Mouse (Mus musculus): ENCODE measurements around the gene Mctp1.

Mctp1 gene

DNA sequence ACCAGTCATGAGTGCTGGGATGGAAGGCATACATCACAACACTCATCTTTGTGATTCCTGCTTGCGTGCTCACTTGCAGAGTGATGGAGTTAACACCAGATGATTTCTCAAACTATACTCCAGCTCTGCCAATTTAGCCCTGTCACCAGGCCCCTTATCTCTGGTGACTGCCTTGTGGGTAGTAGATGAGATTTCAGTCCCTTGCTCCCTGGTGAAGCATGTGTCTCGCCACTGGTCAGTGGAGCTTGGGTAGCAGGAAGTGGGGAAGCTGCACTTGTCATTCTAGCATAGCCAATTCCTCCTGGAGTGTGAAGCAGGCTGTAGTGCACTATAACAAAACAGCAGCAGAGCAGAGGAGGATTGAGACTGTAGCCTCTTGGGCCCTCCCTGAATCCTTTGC lies 208.6 kb downstream of the Mctp1 start:
- DNase-seq (ENCODE audit: inconsistent age in 2 of 2, low spot score in 1 of 2), result no peak

DNA sequence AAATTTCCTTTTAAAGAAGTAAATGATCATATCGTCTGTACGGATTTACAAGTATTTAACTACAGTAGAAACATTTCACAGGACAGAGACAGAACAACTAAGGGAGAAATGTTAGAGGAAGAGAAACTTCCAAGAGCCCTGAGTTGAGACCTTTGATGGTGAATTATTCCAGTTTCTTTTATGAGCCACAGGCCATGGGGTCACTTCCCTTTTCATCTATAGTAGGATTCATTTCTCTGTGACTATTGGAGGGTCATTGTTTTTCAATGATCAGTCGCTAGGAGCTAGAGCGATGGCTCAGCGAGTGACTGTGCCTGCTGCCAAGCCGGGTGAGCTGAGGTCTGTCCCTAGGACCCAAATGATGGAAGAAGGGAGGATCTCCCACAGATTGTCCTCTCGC lies 212.7 kb downstream of the Mctp1 start:
- no peak for DNase-seq (ENCODE audit: inconsistent age in 2 of 2, low spot score in 1 of 2)

DNA sequence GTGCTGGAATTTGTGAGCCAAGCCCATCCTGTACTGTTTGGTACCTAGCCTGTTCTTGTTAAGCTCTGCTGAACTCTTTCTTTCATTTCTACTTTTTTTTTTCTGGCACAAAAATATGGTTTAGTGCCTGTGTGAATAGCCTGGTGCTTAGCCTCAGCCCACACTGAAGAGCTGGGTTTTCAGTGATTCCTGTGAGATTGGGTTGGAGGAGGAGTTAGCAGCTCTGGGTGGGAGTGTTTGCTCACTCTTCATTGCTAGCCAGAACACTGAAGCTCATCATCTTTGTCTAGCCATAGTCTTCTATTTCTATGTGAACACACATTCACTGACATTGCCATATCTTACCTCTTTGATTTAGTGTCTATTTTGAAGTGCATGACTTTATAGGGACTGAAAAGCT lies 225.1 kb downstream of the Mctp1 start:
- DNase-seq (ENCODE audit: inconsistent age in 2 of 2, low spot score in 1 of 2), result no peak

DNA sequence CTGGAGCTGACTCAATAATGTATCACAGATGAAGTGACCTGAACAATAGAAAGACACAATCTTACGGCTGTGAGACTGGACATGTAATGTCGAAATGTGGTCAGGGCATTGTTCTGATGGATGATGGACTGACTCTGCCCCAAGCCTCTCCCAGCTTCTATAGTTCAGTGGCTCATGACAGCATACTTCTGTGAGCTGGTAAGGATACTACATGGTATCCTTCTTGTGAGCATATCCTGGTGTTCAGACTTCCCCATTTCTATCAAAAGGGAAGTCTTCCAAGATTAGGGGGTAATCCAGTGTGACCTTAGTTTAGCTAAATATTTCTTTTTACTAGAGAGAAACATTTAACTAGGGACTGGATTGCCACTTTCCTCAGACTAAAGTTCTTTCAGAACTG lies 227.2 kb downstream of the Mctp1 start:
- no peak for DNase-seq (ENCODE audit: inconsistent age in 2 of 2, low spot score in 1 of 2)

DNA sequence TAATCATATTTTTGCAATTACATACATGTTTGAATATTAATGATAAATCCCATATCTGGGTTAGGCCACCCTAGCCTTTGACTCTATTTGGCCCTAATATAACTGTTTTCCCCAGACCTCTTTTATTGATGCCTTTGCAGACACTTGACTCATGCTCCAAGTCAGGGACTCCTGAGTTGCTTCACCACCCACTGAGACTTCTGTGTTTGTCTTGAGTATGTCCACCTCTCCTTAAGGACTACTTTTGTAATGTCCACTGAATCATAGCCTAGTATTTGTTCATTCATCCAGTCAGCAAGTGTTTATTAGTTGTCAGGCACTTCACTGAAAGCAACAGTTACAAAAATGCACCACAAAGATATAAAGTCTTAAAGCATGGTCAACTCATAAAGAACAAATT lies 235.8 kb downstream of the Mctp1 start:
- no peak for DNase-seq (ENCODE audit: inconsistent age in 2 of 2, low spot score in 1 of 2)

- no peak for DNase-seq (ENCODE audit: inconsistent age in 2 of 2, low spot score in 1 of 2)
These were observed 236.2 kb downstream of the Mctp1 start for GRCm38 (mm10) chr13:76620525-76620924.

GRCm38 (mm10) chr13:76633707-76634106 lies 249.4 kb downstream of the Mctp1 start:
- peak in 1 of 2 experiments; percentile 21 for DNase-seq (ENCODE audit: inconsistent age in 2 of 2, low spot score in 1 of 2)

DNA sequence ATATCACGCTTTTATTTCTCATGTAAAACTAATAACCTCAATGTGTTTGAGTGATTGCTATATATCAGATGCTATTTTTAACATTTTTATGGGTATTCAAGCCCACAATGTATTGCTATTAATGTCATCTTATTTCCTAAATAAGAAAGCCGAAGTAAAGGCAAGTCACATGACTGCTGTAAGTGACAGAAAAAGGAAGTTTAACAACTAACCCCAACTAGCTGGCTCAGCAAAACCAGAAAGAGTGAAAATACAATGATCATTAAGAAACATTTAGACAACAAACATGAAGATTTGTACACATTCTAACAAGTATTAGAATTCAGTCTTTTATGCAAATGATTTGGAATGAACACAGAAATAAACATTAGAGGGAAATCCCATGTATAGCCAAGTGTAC lies 253.9 kb downstream of the Mctp1 start:
- no peak for DNase-seq (ENCODE audit: inconsistent age in 2 of 2, low spot score in 1 of 2)

DNA sequence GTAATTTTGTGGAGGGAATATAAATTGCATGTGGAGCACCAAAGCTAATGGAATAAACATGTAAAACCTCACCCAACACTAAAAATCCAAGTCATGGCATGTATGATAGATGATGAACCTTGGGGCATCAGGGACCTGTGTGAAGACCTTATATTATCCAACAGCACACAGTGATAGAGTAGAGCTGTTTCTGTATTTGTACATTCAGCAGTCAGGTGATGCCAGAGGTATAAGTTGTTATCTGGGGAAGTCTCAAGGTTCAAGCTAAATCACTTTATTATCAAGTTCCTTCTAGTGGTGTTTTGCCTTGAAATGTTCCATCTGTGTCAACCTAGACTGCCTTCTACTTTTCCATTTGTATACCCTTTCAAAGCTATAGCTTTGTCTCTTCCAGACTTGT lies 275.2 kb downstream of the Mctp1 start:
- no peak for DNase-seq (ENCODE audit: inconsistent age in 2 of 2, low spot score in 1 of 2)

DNA sequence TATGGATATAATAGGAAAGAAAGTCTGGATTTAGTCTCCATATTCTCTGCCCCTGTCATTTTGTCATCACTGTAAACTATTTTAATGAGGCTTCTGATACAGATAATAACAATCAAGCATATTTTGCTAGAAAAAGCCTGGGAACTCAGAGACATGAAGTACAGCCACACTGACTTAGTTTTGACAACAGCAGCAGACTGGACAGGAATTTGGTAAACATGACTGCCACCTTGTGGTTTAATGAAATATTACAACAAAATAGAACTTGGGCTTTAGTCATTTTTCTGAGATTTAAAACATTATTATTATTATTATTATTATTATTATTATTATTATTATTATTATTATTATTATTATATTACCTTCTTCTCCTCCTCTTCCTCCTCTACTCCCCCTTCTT lies 297.0 kb downstream of the Mctp1 start:
- peak in 1 of 2 experiments; percentile 29 for DNase-seq (ENCODE audit: inconsistent age in 2 of 2, low spot score in 1 of 2)

- DNase-seq (ENCODE audit: inconsistent age in 2 of 2, low spot score in 1 of 2), result no peak
These were observed 305.0 kb downstream of the Mctp1 start for GRCm38 (mm10) chr13:76689349-76689748.

- DNase-seq (ENCODE audit: inconsistent age in 2 of 2, low spot score in 1 of 2), result no peak
These were observed 305.8 kb downstream of the Mctp1 start for GRCm38 (mm10) chr13:76690143-76690542.

GRCm38 (mm10) chr13:76690697-76691096 lies 306.4 kb downstream of the Mctp1 start:
- no peak for DNase-seq (ENCODE audit: inconsistent age in 2 of 2, low spot score in 1 of 2)

- no peak for DNase-seq (ENCODE audit: inconsistent age in 2 of 2, low spot score in 1 of 2)
These were observed 349.7 kb downstream of the Mctp1 start for GRCm38 (mm10) chr13:76734013-76734412.

DNA sequence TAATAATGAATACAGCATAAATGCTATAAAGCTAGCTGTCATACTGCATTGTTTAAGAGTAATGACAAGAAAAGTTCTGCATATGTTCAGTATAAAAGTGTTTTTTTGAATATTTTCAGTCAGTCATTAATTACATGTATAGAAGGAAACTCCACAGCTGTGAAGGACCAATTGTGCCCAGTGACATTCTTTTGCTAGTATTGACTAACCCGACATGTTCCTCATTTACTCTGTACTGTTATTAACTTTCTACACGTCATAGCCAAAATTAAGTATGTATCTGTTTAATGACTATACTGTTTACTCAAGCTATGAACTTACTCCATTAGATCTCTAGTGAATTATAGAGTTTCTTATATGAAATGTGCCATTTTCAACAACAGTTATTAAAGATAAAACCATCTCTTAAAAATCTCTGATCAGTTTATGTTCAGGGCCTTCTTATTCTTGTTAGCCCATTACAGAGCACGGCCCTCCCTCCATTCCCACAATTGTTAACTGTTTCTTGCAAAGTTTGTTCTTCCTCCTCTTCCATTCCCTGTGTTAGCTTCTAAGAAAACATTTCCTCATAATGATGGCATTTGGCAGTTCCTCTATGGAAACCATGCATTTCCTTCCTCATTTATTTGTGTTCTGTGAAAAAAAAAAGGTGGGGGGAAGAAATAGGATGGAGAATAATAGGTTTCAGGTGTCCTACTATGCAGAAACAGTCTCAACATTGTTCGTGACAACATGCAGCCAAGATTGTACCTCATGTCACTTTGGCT lies 366.5 kb downstream of the Mctp1 start:
- no peak for DNase-seq (ENCODE audit: inconsistent age in 2 of 2, low spot score in 1 of 2)

DNA sequence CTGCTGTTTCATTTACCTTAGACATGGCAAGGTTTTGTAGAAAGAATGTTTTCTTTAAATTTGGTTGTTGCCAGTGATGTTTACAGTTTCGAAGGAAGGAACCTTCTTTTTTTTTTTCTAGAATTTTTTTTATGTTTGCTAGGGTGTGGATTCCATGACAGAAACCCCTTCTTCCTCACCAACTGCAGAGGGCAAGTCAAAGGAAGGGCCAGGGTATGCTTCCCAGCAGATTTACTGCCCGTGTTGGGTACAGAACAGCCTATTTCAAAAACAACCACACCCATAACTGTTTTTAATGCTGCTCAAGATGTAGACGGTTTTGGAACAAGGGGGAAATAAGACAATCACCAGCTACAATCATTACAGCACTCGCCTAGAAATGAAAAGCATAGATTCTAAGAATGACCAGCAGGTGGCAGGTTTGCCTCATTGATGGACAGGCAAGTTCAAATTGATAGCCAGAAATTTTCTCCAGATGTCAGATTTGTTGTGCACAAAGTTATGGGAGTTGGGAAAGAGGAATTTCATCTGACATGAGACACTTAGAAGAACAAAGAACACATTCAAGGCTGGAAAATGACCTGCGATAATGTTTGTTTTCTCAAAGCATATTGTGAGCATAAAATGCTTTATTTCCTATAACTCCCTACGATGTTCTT lies 375.6 kb downstream of the Mctp1 start:
- DNase-seq (ENCODE audit: inconsistent age in 2 of 2, low spot score in 1 of 2), result peak in 1 of 2 experiments; percentile 71

DNA sequence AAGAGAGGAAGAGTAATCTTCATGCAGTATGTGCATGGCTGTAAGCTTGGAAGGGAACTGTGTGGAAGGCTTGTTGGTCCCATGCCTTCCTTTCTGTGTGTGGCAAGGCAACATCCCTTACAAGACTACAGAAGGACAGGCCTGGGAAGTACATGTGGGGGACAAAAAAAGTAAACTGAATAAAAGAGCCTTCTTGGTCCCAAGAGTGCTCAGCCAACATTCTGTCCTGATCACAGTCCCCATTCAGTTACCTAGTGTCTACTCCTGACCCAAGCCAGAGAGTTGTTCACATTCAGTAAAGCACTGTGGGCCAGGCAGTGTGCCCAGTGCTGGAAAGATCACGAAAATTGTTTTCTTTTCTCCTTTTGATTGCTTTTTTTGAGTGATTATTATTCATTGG lies 415.3 kb downstream of the Mctp1 start:
- no peak for DNase-seq (ENCODE audit: inconsistent age in 2 of 2, low spot score in 1 of 2)

GRCm38 (mm10) chr13:76801126-76801632 lies 416.8 kb downstream of the Mctp1 start:
- DNase-seq (ENCODE audit: inconsistent age in 2 of 2, low spot score in 1 of 2), result no peak

DNA sequence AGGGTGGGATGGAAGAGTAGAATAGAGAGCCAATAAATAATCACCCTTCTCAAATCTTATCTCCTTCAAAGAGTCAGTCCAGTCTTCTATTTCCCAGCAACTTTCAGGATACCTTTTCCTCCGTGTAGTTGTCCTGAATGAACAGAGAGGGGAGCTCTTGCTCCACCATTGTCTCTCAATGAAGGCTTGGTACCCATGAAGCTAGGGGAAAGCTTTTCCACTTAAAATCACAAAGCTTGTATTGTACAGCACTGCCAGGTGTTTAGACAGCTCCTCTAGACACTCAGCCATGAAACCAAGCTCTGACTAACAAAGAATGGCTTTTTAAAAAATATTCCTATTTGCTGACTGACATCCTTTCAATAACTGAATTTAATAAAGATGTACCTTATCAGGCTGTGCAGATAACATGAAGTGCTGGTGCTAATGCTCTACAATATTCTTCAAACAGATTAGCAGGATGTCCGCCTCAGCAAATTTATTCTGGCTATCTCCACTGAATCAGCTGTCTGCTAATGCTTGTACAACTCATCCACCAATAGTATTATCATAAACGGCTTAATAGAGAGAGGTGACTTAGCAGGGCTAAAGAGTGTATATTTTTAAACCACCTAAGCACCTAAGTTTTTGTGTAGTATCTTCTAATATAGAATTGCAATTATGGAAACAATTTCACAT lies 417.9 kb downstream of the Mctp1 start:
- peak in 1 of 2 experiments; percentile 21 for DNase-seq (ENCODE audit: inconsistent age in 2 of 2, low spot score in 1 of 2)

DNA sequence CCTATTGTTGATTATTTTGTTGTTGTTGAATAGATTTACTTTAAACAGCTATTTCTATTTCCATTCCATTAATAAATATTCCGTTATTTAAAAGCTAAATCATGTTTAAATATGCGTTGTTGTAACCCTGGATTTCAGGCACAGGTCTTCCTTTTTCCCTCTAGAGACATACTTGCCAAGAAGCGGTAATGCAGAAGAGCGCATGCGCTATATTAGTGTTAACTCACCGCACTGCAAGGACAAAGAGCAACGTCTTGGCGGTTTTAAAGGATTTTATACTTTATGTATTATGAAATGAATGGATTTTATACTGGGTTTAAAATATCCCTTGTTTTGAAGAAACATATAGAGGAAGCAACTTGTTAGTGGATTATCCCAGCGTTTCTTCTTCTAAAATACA lies 418.6 kb downstream of the Mctp1 start:
- no peak for DNase-seq (ENCODE audit: inconsistent age in 2 of 2, low spot score in 1 of 2)

- no peak for DNase-seq (ENCODE audit: inconsistent age in 2 of 2, low spot score in 1 of 2)
These were observed 419.5 kb downstream of the Mctp1 start for GRCm38 (mm10) chr13:76803799-76804198.

- DNase-seq (ENCODE audit: inconsistent age in 2 of 2, low spot score in 1 of 2), result no peak
These were observed 424.6 kb downstream of the Mctp1 start for GRCm38 (mm10) chr13:76808871-76809390.

Measured in adrenal gland, adult (tissue).